Mouse (Mus musculus): ENCODE results near the gene Crabp2. TPM values are rescaled to one million over a fixed set of nuclear protein-coding genes. Genes with fewer than 3 reads are reported as not detected.

Gene Crabp2
- total and polyA plus RNA-seq, 3 experiments = 0.23 to 1.2 TPM; not detected in 1

GRCm38 (mm10) chr3:87996971-87997614, 48.6 kb downstream of the Crabp2 start:
- no peaks in the 10 kb centered on the region; a peak in 1 of 4 replicates for H3K27me3 ChIP-seq (ENCODE audit: control insufficient read depth in 1 of 2, insufficient read depth in 2 of 2, low read length in 2 of 2)
- H3K36me3 ChIP-seq (ENCODE audit: control insufficient read depth in 1 of 2, insufficient read depth in 2 of 2, low read length in 2 of 2) = no peaks in the 10 kb centered on the region
- H3K4me1 ChIP-seq (ENCODE audit: control insufficient read depth in 1 of 2, insufficient read depth in 2 of 2, low read length in 2 of 2) = no peaks in the 10 kb centered on the region
- no peak overlapping the region for H3K9ac ChIP-seq (ENCODE audit: control insufficient read depth, low read depth, low read length, poor library complexity, severe bottlenecking)
- TF ChIP-seq RAD21 (IDR thresholded peaks at IDR 0.05; ENCODE audit: low read depth, low read length) = no peak
- no peaks in the 10 kb centered on the region for H3K79me2 ChIP-seq (ENCODE audit: control insufficient read depth, insufficient read depth, low read length, poor library complexity)
- no peaks in the 10 kb centered on the region for H3K9me3 ChIP-seq (replicated peaks; ENCODE audit: insufficient read depth, low read length)
- DNase-seq (ENCODE audit: low read depth, low spot score) = no peak
- no peak overlapping the region for H3K27ac ChIP-seq (ENCODE audit: control insufficient read depth, low read depth, low read length)
- H3K4me3 ChIP-seq (ENCODE audit: control insufficient read depth in 1 of 2, insufficient read depth in 1 of 2, low read depth in 2 of 2, low read length in 2 of 2) = no peak overlapping the region

DNA sequence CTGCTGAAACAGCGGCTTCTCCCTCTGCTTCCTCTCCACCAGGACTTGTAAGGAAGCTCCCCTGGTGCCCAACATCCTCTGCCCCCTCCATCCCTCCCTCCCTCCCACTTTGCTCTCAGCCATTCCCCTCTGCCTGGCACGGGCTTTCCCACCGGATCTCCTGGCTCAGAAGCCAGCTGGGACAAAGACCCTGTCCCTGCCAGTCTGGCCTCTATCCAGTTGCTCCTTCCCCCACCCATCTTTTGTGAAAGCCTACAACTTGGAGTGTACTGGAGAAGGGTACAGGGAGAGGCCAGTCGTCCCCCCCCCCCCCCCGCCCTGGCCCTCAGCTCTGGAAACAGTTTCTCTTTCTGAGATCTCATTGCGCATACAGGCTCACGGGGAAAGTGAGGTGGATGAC, 50.3 kb downstream of the Crabp2 start:
- H3K9me3 ChIP-seq (replicated peaks; ENCODE audit: insufficient read depth, low read length) = no peaks in the 10 kb centered on the region
- no peaks in the 10 kb centered on the region; a peak in 1 of 4 replicates for H3K27me3 ChIP-seq (ENCODE audit: control insufficient read depth in 1 of 2, insufficient read depth in 2 of 2, low read length in 2 of 2)
- no peak for DNase-seq (ENCODE audit: low read depth, low spot score)
- H3K36me3 ChIP-seq (ENCODE audit: control insufficient read depth in 1 of 2, insufficient read depth in 2 of 2, low read length in 2 of 2) = no peaks in the 10 kb centered on the region
- no peak overlapping the region for H3K4me3 ChIP-seq (ENCODE audit: control insufficient read depth in 1 of 2, insufficient read depth in 1 of 2, low read depth in 2 of 2, low read length in 2 of 2)
- no peak overlapping the region for H3K9ac ChIP-seq (ENCODE audit: control insufficient read depth, low read depth, low read length, poor library complexity, severe bottlenecking)
- H3K27ac ChIP-seq (ENCODE audit: control insufficient read depth, low read depth, low read length) = no peak overlapping the region
- TF ChIP-seq SMC3 (IDR thresholded peaks at IDR 0.05; ENCODE audit: low read depth, low read length) = no peak
- no peak for TF ChIP-seq MYC (IDR thresholded peaks at IDR 0.05; ENCODE audit: low read depth, low read length)
- no peak for TF ChIP-seq MXI1 (IDR thresholded peaks at IDR 0.05; ENCODE audit: low read depth, low read length)
- TF ChIP-seq MAFK (IDR thresholded peaks at IDR 0.05; ENCODE audit: borderline replicate concordance, low read depth, low read length) = no peak
- no peak for TF ChIP-seq USF1 (IDR thresholded peaks at IDR 0.05; ENCODE audit: low read depth, low read length)
- H3K79me2 ChIP-seq (ENCODE audit: control insufficient read depth, insufficient read depth, low read length, poor library complexity) = no peaks in the 10 kb centered on the region
- H3K4me1 ChIP-seq (ENCODE audit: control insufficient read depth in 1 of 2, insufficient read depth in 2 of 2, low read length in 2 of 2) = no peaks in the 10 kb centered on the region

GRCm38 (mm10) chr3:87999243-87999895, 50.9 kb downstream of the Crabp2 start:
- TF ChIP-seq E2F4 (IDR thresholded peaks at IDR 0.05; ENCODE audit: borderline replicate concordance, low read depth, low read length) (no peak), CHD2 (IDR thresholded peaks at IDR 0.05; ENCODE audit: low read length) (no peak), TCF12 (IDR thresholded peaks at IDR 0.05; ENCODE audit: low read depth, low read length) (no peak), MEF2A (IDR thresholded peaks at IDR 0.05; ENCODE audit: extremely low read depth, insufficient replicate concordance, low read depth, low read length, poor library complexity, severe bottlenecking) (no peak), SMC3 (IDR thresholded peaks at IDR 0.05; ENCODE audit: low read depth, low read length) (no peak), TAL1 (IDR thresholded peaks at IDR 0.05; ENCODE audit: low read length) (no peak), USF1 (IDR thresholded peaks at IDR 0.05; ENCODE audit: low read depth, low read length) (no peak), ELF1 (IDR thresholded peaks at IDR 0.05; ENCODE audit: low read depth, low read length) (no peak), RCOR1 (IDR thresholded peaks at IDR 0.05; ENCODE audit: low read depth, low read length) (no peak), MXI1 (IDR thresholded peaks at IDR 0.05; ENCODE audit: low read depth, low read length) (no peak), ZC3H11A (IDR thresholded peaks at IDR 0.05; ENCODE audit: low read depth, low read length) (no peak), KAT2A (conservative IDR thresholded peaks at IDR 0.05; ENCODE audit: low read depth, low read length) (no peak), UBTF (IDR thresholded peaks at IDR 0.05; ENCODE audit: borderline replicate concordance, insufficient read depth, low read depth, low read length) (no peak)
- no peaks in the 10 kb centered on the region for H3K4me1 ChIP-seq (ENCODE audit: control insufficient read depth in 1 of 2, insufficient read depth in 2 of 2, low read length in 2 of 2)
- H3K27ac ChIP-seq (ENCODE audit: control insufficient read depth, low read depth, low read length) = no peak overlapping the region
- H3K4me3 ChIP-seq (ENCODE audit: control insufficient read depth in 1 of 2, insufficient read depth in 1 of 2, low read depth in 2 of 2, low read length in 2 of 2) = no peak overlapping the region
- no peaks in the 10 kb centered on the region for H3K36me3 ChIP-seq (ENCODE audit: control insufficient read depth in 1 of 2, insufficient read depth in 2 of 2, low read length in 2 of 2)
- no peak overlapping the region for H3K9ac ChIP-seq (ENCODE audit: control insufficient read depth, low read depth, low read length, poor library complexity, severe bottlenecking)
- H3K9me3 ChIP-seq (replicated peaks; ENCODE audit: insufficient read depth, low read length) = no peaks in the 10 kb centered on the region
- H3K27me3 ChIP-seq (ENCODE audit: control insufficient read depth in 1 of 2, insufficient read depth in 2 of 2, low read length in 2 of 2) = no peaks in the 10 kb centered on the region; a peak in 1 of 4 replicates
- DNase-seq (ENCODE audit: low read depth, low spot score) = no peak
- H3K79me2 ChIP-seq (ENCODE audit: control insufficient read depth, insufficient read depth, low read length, poor library complexity) = no peaks in the 10 kb centered on the region
